Mouse (Mus musculus) ES-E14 (cell line): ENCODE data around the gene Calhm1. TPM values are rescaled to one million over a fixed set of nuclear protein-coding genes. Genes with fewer than 3 reads are reported as not detected.

Source experiments
- DNase-seq: peaks from one replicate; pipeline ENCODE4 v3.0.0-alpha.2; 2013; ENCODE audit warnings: low read depth, low spot score
- H3K27ac ChIP-seq: 2 replicates; pipeline ENCODE4 v1.5.1; 2012; ENCODE audit warnings: low read depth, mild to moderate bottlenecking, low read length, moderate library complexity, mixed read lengths; ENCODE audit not compliant: poor library complexity, insufficient read depth, severe bottlenecking
- H3K36me3 ChIP-seq: 2 replicates; pipeline ENCODE4 v1.6.1; 2012; ENCODE audit warnings: mild to moderate bottlenecking, low read length, moderate library complexity, mixed read lengths; ENCODE audit not compliant: control insufficient read depth, poor library complexity, insufficient read depth, severe bottlenecking
- H3K4me1 ChIP-seq, 2 experiments: fragments of 150-350 bp in 1 of 2; sonication (generic) in 1 of 2; 2 replicates each; pipeline ENCODE4 v1.6.1; 2012; ENCODE audit warnings: low read length in 2 of 2, mild to moderate bottlenecking in 1 of 2, mixed read lengths in 1 of 2; ENCODE audit not compliant: control insufficient read depth in 2 of 2, insufficient read depth in 2 of 2, poor library complexity in 1 of 2
- H3K4me3 ChIP-seq, 2 experiments: fragments of 150-350 bp in 1 of 2; sonication (generic) in 1 of 2; 2 replicates each; pipeline ENCODE4 v1.5.1; 2012; ENCODE audit warnings: low read length in 2 of 2, low read depth in 1 of 2, mild to moderate bottlenecking in 1 of 2, mixed read lengths in 1 of 2; ENCODE audit not compliant: insufficient read depth in 1 of 2, poor library complexity in 1 of 2, severe bottlenecking in 1 of 2
- H3K9ac ChIP-seq: 2 replicates; pipeline ENCODE4 v1.6.1; 2012; ENCODE audit warnings: low read depth, mild to moderate bottlenecking, low read length, mixed read lengths; ENCODE audit not compliant: poor library complexity, insufficient read depth, severe bottlenecking
- H3K9me3 ChIP-seq: fragments of 150-350 bp; sonication (generic); 2 replicates; pipeline ENCODE4 v1.6.1; 2012; ENCODE audit warnings: low read depth, mild to moderate bottlenecking, low read length; ENCODE audit not compliant: control insufficient read depth, insufficient read depth
- CHD2 ChIP-seq: IDR thresholded peaks from 2 replicates; pipeline ENCODE4 v1.6.1; 2014; ENCODE audit warnings: mild to moderate bottlenecking, low read depth, low read length, inconsistent platforms
- HCFC1 ChIP-seq: IDR thresholded peaks from 2 replicates; pipeline ENCODE4 v1.6.1; 2012; ENCODE audit warnings: low read length, inconsistent platforms, borderline replicate concordance; ENCODE audit not compliant: insufficient read depth
- MAFK ChIP-seq: IDR thresholded peaks from 2 replicates; pipeline ENCODE4 v1.6.1; 2014; ENCODE audit warnings: mild to moderate bottlenecking, low read depth, low read length, inconsistent platforms; ENCODE audit not compliant: insufficient read depth
- ZC3H11A ChIP-seq: IDR thresholded peaks from 2 replicates; pipeline ENCODE4 v1.6.1; 2012; ENCODE audit warnings: low read depth, mild to moderate bottlenecking, inconsistent platforms, low read length, borderline replicate concordance
- ZNF384 ChIP-seq: IDR thresholded peaks from 2 replicates; pipeline ENCODE4 v1.6.1; 2012; ENCODE audit warnings: low read depth, low read length, inconsistent platforms
- in situ Hi-C, 2 experiments: fragments of 600-800 bp; cut with MboI; formaldehyde crosslinking; loops; one replicate each; pipeline ENCODE4 v1.15.1; 2025; ENCODE audit warnings: low sequenced_read_pairs in 2 of 2, inconsistent platforms in 1 of 2; ENCODE audit not compliant: unreplicated experiment in 2 of 2
- total RNA-seq: library from RNA; depleted of rRNA; stranded (reverse); fragments of 300-350 nt; gene quantifications from 2 replicates; pipeline ENCODE4 v1.2.3, GENCODE M21; 2012

Calhm1 gene
- total RNA-seq, 1 experiment, result not detected

DNA sequence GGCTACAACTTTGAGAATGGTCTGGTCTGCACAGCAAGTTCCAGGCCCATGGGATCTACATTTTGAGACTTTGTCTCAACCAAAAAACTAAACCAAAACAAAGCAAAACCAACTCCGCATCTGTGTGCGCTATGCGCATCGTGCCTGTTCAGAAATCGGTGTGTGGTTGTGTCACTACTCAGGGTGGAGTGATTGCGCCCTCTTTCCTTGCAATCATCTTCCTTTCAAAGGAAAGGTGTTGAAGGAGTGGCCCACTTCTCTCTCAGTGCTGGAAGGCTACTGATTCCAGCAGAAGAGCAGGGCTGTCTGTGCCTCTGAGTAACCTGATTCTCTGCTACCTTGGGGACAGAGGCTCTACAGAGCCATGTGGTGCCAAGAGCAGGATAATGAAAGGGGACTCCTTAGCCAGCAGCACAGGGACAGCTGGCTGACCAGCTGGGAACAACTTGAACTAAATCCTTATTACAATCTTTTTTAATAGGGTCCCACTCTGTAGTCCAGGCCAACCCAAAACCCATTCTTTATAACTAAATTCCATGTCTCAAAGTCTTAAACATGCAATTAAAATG lies 19.2 kb upstream of the Calhm1 start:
- Histone ChIP-seq H3K9me3 (no peaks in the 10 kb centered on the region), H3K4me3 (no peak overlapping the region), H3K27ac (no peak overlapping the region), H3K36me3 (no peaks in the 10 kb centered on the region), H3K9ac (no peak overlapping the region), H3K4me1 (peaks cover 0 to 4% of the 10 kb centered on the region in 2 experiments; a peak in 1 of 4 replicates)
- in situ Hi-C loops, result no loop called here
- TF ChIP-seq CHD2 (no peak), MAFK (no peak), HCFC1 (no peak), ZC3H11A (peak; percentile 38; the same call in 1 of the 2 replicates), ZNF384 (no peak)
- no peak for DNase-seq

DNA sequence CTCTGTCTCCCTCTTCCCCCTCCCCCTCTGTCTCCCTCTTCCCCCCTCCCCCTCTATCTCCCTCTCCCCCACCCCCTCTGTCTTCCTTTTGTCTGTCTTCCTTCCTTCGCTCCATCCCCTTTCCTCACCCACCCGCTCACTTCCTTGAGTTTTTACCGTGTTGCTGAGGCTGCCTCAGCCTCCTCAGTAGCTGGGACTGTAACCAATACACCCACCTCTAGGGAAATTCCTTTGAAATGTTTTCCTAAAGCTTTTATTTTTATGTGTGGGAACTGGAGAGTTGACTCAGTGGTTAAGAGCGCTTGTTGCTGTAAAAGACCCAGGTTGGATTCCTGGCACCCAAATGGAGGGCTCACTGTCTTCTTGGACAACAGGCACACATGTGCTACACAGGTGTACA lies 17.6 kb upstream of the Calhm1 start:
- Histone ChIP-seq H3K27ac (no peak overlapping the region), H3K36me3 (no peaks in the 10 kb centered on the region), H3K9me3 (no peaks in the 10 kb centered on the region), H3K4me1 (peaks cover 0 to 2% of the 10 kb centered on the region in 2 experiments; a peak in 1 of 4 replicates), H3K9ac (no peak overlapping the region), H3K4me3 (no peak overlapping the region)
- no peak for TF ChIP-seq ZNF384
- no peak for TF ChIP-seq CHD2
- TF ChIP-seq ZC3H11A, result no peak
- TF ChIP-seq MAFK, result no peak
- TF ChIP-seq HCFC1, result no peak
- DNase-seq, result no peak
- in situ Hi-C loops, result no loop called here

- DNase-seq, result no peak
- Histone ChIP-seq H3K27ac (no peak within 1 kb of the TSS), H3K9me3 (no peaks in the 10 kb centered on the region), H3K4me3 (no peak within 1 kb of the TSS), H3K36me3 (no peaks in the 10 kb centered on the region), H3K4me1 (peaks cover 0 to 5% of the 10 kb centered on the region in 2 experiments; a peak in 2 of 4 replicates), H3K9ac (no peak within 1 kb of the TSS)
- TF ChIP-seq CHD2 (no peak), HCFC1 (no peak), ZNF384 (no peak), MAFK (no peak), ZC3H11A (no peak)
- in situ Hi-C loops, result no loop called here
Observed at GRCm38 (mm10) chr19:47157664-47158063, 13.6 kb upstream of the Calhm1 start, which contains the start of gene Calhm3. Gene Calhm3, minus strand, starts transcription at chr19:47157764.

DNA sequence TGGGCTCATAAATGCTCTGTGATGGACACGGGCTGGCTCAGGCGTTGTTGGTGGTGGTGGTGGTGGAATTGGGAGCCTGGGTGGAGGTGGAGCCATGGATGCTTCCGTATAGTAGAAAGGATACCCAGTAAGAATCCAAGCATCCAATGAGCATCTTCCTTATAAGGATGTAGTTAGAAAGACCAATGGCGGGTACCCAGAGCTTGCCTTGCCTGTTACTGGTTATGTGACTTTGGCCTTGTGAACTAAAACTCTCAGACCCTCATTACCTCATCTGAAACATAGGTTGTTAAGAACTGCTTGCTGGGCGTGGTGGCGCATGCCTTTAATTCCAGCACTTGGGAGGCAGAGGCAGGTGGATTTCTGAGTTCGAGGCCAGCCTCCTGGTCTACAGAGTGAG lies 9.7 kb upstream of the Calhm1 start:
- no peak for DNase-seq
- TF ChIP-seq ZC3H11A (no peak), CHD2 (no peak), MAFK (no peak), HCFC1 (no peak), ZNF384 (no peak)

GRCm38 (mm10) chr19:47152062-47152369 lies 8.0 kb upstream of the Calhm1 start:
- Histone ChIP-seq H3K9me3 (no peaks in the 10 kb centered on the region), H3K4me1 (peaks cover 0 to 20% of the 10 kb centered on the region in 2 experiments; a peak in 3 of 4 replicates), H3K9ac (peak overlapping the region; percentile 3; the same call in 1 of the 2 replicates), H3K36me3 (no peaks in the 10 kb centered on the region), H3K27ac (no peak overlapping the region), H3K4me3 (peak overlapping the region in 1 of 2 experiments; percentile 32; a peak in 1 of 4 replicates)
- TF ChIP-seq CHD2 (no peak), MAFK (no peak), ZC3H11A (no peak), HCFC1 (no peak), ZNF384 (no peak)
- no peak for DNase-seq
- in situ Hi-C loops, result no loop called here

More for the DNA sequence above, 9.7 kb upstream of the Calhm1 start:
- Histone ChIP-seq H3K4me3 (no peak overlapping the region), H3K9ac (no peak overlapping the region), H3K36me3 (no peaks in the 10 kb centered on the region), H3K4me1 (peaks cover 0 to 18% of the 10 kb centered on the region in 2 experiments; a peak in 2 of 4 replicates), H3K27ac (no peak overlapping the region), H3K9me3 (no peaks in the 10 kb centered on the region)
- in situ Hi-C loops, result no loop called here
